Mouse (Mus musculus) MEL (cell line): ENCODE data around the gene Rock2.

Experiments
- BHLHE40 ChIP-seq: IDR thresholded peaks from 2 replicates; pipeline ENCODE4 v1.6.1; 2012; ENCODE audit warnings: low read depth, mild to moderate bottlenecking, inconsistent platforms, low read length, improper control_type of control experiment, borderline replicate concordance
- CTCF ChIP-seq, 3 experiments: IDR thresholded peaks in 2 of 3; conservative IDR thresholded peaks in 1 of 3; 2 replicates each; pipeline ENCODE4 v1.5.1; 2011 to 2012; ENCODE audit warnings: low read length in 3 of 3, low read depth in 2 of 3, mild to moderate bottlenecking in 2 of 3, improper control_type of control experiment in 1 of 3, inconsistent platforms in 1 of 3, mixed read lengths in 1 of 3, moderate library complexity in 1 of 3; ENCODE audit not compliant: control insufficient read depth in 1 of 3, insufficient read depth in 1 of 3, poor library complexity in 1 of 3, severe bottlenecking in 1 of 3
- EP300 ChIP-seq, 2 experiments: IDR thresholded peaks; 2 replicates each; pipeline ENCODE4 v1.6.1; 2011; ENCODE audit warnings: improper control_type of control experiment in 2 of 2, low read length in 2 of 2, low read depth in 1 of 2, mild to moderate bottlenecking in 1 of 2
- GABPA ChIP-seq: IDR thresholded peaks from 2 replicates; pipeline ENCODE4 v1.6.1; 2012; ENCODE audit warnings: low read depth, mild to moderate bottlenecking, inconsistent platforms, low read length, improper control_type of control experiment, moderate library complexity
- GATA1 ChIP-seq: IDR thresholded peaks from 2 replicates; pipeline ENCODE4 v1.6.1; 2011; ENCODE audit warnings: low read depth, low read length, improper control_type of control experiment
- KAT2A ChIP-seq: conservative IDR thresholded peaks from 2 replicates; pipeline ENCODE4 v1.6.1; 2012; ENCODE audit warnings: low read depth, low read length, improper control_type of control experiment, inconsistent platforms
- MEF2A ChIP-seq: IDR thresholded peaks from 2 replicates; pipeline ENCODE4 v1.6.1; 2014; ENCODE audit warnings: low read depth, mild to moderate bottlenecking, inconsistent platforms, low read length, improper control_type of control experiment; ENCODE audit not compliant: poor library complexity, insufficient replicate concordance, severe bottlenecking; ENCODE audit errors: extremely low read depth
- POLR2A ChIP-seq, 2 experiments: IDR thresholded peaks; 2 replicates each; pipeline ENCODE4 v1.6.1; 2011 to 2012; ENCODE audit warnings: low read length in 2 of 2, mild to moderate bottlenecking in 2 of 2, control low read depth in 1 of 2, improper control_type of control experiment in 1 of 2, low read depth in 1 of 2, moderate library complexity in 1 of 2; ENCODE audit not compliant: control insufficient read depth in 1 of 2, insufficient read depth in 1 of 2, poor library complexity in 1 of 2
- POLR2AphosphoS5 ChIP-seq: IDR thresholded peaks from 2 replicates; pipeline ENCODE4 v1.6.1; 2012; ENCODE audit warnings: low read depth, borderline replicate concordance, mild to moderate bottlenecking, inconsistent platforms, low read length, moderate library complexity, mixed read lengths

DNA sequence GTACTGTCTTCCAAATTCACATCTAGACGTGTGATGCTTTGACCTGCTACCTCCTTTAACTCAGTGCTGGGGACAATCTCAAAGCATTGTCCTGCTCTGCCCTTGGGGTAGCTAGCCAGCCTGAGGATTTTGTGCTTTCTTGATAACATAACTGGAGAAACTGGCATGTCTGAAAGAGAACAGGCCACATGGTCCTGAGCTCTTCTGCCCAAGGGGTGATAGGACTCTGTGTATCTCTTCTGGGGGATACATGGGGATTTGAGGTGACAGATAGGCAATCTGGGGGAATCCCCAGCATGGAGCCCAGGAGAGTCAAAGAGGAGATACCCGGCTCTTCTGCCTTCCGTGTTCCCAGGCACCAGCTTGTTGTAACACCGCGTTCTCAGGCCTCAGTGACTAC lies 140.0 kb downstream of the Rock2 start:
- TF ChIP-seq BHLHE40 = no peak
- TF ChIP-seq POLR2A (IDR thresholded peaks at IDR 0.05; ENCODE audit: control insufficient read depth in 1 of 2, insufficient read depth in 1 of 2, low read depth in 1 of 2, low read length in 2 of 2, poor library complexity in 1 of 2) = no peak
- no peak for TF ChIP-seq KAT2A
- peak; percentile 35; the same call in 1 of the 2 replicates for TF ChIP-seq GATA1
- no peak for TF ChIP-seq GABPA
- no peak for TF ChIP-seq CTCF (IDR thresholded peaks at IDR 0.05 in 2 of 3, conservative IDR thresholded peaks at IDR 0.05 in 1 of 3; ENCODE audit: control insufficient read depth in 1 of 3, insufficient read depth in 1 of 3, low read depth in 2 of 3, low read length in 3 of 3, poor library complexity in 1 of 3, severe bottlenecking in 1 of 3)
- TF ChIP-seq POLR2AphosphoS5 = no peak
- peak in 1 of 2 experiments; percentile 66; a peak in 2 of 4 replicates for TF ChIP-seq EP300 (IDR thresholded peaks at IDR 0.05; ENCODE audit: low read depth in 1 of 2, low read length in 2 of 2)
- TF ChIP-seq MEF2A = no peak
